Mouse (Mus musculus) midbrain, embryonic 15.5 days (tissue): Measurements from ENCODE around the gene Hexb. TPM values are rescaled to one million over a fixed set of nuclear protein-coding genes. Genes with fewer than 3 reads are reported as not detected.
"Not testable (repeated sequence)": the region's sequence is repeated elsewhere in the genome, so short reads cannot be mapped to it uniquely, and the experiment has no call there.

Experiments used
- ATAC-seq: fragments of 200-750 bp; cut with Nextera tagmentation; replicated peaks from 2 replicates; pipeline ENCODE4 v1.8.0; 2017; ENCODE audit warnings: moderate TSS enrichment
- H3K27ac ChIP-seq: fragments of 300-500 bp; sonication (generic); 2 replicates; pipeline ENCODE4 v1.5.1; 2015; ENCODE audit warnings: mild to moderate bottlenecking, inconsistent platforms
- H3K27me3 ChIP-seq: fragments of 300-500 bp; sonication (generic); replicated peaks from 2 replicates; pipeline ENCODE4 v1.6.1; 2015; ENCODE audit warnings: inconsistent platforms
- H3K36me3 ChIP-seq: fragments of 300-500 bp; sonication (generic); replicated peaks from 2 replicates; pipeline ENCODE4 v1.6.1; 2015; ENCODE audit warnings: inconsistent platforms
- H3K4me1 ChIP-seq: fragments of 300-500 bp; sonication (generic); 2 replicates; pipeline ENCODE4 v1.6.1; 2015; ENCODE audit warnings: inconsistent platforms
- H3K4me2 ChIP-seq: fragments of 300-500 bp; sonication (generic); 2 replicates; pipeline ENCODE4 v1.6.1; 2015; ENCODE audit warnings: inconsistent platforms, mild to moderate bottlenecking, moderate library complexity
- H3K4me3 ChIP-seq: fragments of 300-500 bp; sonication (generic); 2 replicates; pipeline ENCODE4 v1.5.1; 2015; ENCODE audit warnings: mild to moderate bottlenecking, inconsistent platforms
- H3K9ac ChIP-seq: fragments of 300-500 bp; sonication (generic); 2 replicates; pipeline ENCODE4 v1.6.1; 2015; ENCODE audit warnings: mild to moderate bottlenecking, inconsistent platforms
- H3K9me3 ChIP-seq: fragments of 300-500 bp; sonication (generic); 2 replicates; pipeline ENCODE4 v1.6.1; 2016; ENCODE audit warnings: inconsistent platforms
- WGBS: fragments of 180-500 bp; shearing (Covaris S2); methylation state at CpG from one replicate; pipeline ENCODE4 v1.1.7; 2015; ENCODE audit warnings: mixed read lengths; 5-methylcytosine and 5-hydroxymethylcytosine counted together
- polyA plus RNA-seq: library from polyadenylated mRNA; unstranded; fragments of >200 nt; fragmentation: Nextera tagmentation; extraction: Ambion mirVana; gene quantifications from 2 replicates; pipeline ENCODE4 v1.2.1, GENCODE M21; 2015

Gene Hexb
- polyA plus RNA-seq, 1 experiment from 2014 or later, result 35.8 TPM

GRCm38 (mm10) chr13:97145834-97146233 is 52.3 kb downstream of the Hexb start:
- H3K36me3 ChIP-seq, result peaks cover 31% of the 10 kb centered on the region
- H3K4me3 ChIP-seq, result no peak overlapping the region
- no peak overlapping the region for H3K4me2 ChIP-seq
- H3K9me3 ChIP-seq, result no peaks in the 10 kb centered on the region
- no peaks in the 10 kb centered on the region for H3K27me3 ChIP-seq
- WGBS, result 63% methylated on average over 4 of the region's 4 CpGs
- H3K9ac ChIP-seq, result no peak overlapping the region
- no peak overlapping the region for H3K27ac ChIP-seq
- H3K4me1 ChIP-seq, result no peaks in the 10 kb centered on the region
- no peak for ATAC-seq

GRCm38 (mm10) chr13:97142321-97142720 is 55.8 kb downstream of the Hexb start:
- H3K9me3 ChIP-seq, result no peaks in the 10 kb centered on the region
- H3K4me1 ChIP-seq, result peaks cover 8% of the 10 kb centered on the region
- whole genome bisulfite sequencing, result 86% methylated on average over 7 of the region's 7 CpGs
- no peak for ATAC-seq
- no peak overlapping the region for H3K9ac ChIP-seq
- H3K36me3 ChIP-seq, result peaks cover 13% of the 10 kb centered on the region
- H3K4me2 ChIP-seq, result no peak overlapping the region
- H3K27me3 ChIP-seq, result no peaks in the 10 kb centered on the region
- H3K4me3 ChIP-seq, result no peak overlapping the region
- no peak overlapping the region for H3K27ac ChIP-seq

DNA sequence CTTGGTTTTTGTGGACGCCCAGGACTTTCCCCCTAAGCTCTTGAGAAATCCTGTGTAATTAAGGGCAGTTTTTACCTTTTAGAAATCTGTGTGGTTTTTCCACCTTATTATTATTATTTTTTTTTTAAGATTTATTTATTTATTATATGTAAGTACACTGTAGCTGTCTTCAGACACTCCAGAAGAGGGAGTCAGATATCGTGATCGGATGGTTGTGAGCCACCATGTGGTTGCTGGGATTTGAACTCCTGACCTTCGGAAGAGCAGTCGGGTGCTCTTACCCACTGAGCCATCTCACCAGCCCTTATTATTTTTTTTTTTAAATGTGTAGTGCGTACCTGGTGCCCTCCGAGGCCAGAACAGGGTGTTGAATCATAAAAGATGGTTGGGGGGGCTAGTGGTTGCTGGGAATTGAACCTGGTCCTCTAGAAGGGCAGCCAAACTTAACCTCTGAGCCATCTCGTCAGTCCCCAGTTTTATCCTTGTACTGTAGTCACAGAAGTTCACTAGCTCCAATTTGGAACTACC is 59.7 kb downstream of the Hexb start:
- peak overlapping the region; percentile 95 for H3K9ac ChIP-seq
- H3K4me3 ChIP-seq, result peak overlapping the region; percentile 96
- H3K9me3 ChIP-seq, H3K36me3 ChIP-seq, H3K27me3 ChIP-seq: not testable (repeated sequence)
- peak overlapping the region; percentile 94 for H3K27ac ChIP-seq
- WGBS, result 33% methylated on average over 8 of the region's 8 CpGs
- peak; percentile 19; the same call in 1 of the 2 replicates for ATAC-seq
- H3K4me2 ChIP-seq, result peak overlapping the region; percentile 73
- peaks cover 15% of the 10 kb centered on the region for H3K4me1 ChIP-seq

GRCm38 (mm10) chr13:97137466-97138400 is 60.4 kb downstream of the Hexb start, which contains the start of the genes Gfm2 and Nsa2:
TSS of gene Gfm2 (plus strand) at chr13:97137937.
TSS of gene Nsa2 (minus strand) at chr13:97137937.
- WGBS, result under 1% methylated on average over 57 of the region's 57 CpGs
- Histone ChIP-seq H3K9me3 (no peaks in the 10 kb centered on the region), H3K4me1 (peaks cover 15% of the 10 kb centered on the region), H3K27me3 (no peaks in the 10 kb centered on the region), H3K9ac (peak within 1 kb of the TSS; percentile 95), H3K27ac (peak within 1 kb of the TSS; percentile 94), H3K4me3 (peak within 1 kb of the TSS; percentile 96), H3K4me2 (peak within 1 kb of the TSS; percentile 73), H3K36me3 (peaks cover 12% of the 10 kb centered on the region)
- ATAC-seq, result peak; percentile 99

DNA sequence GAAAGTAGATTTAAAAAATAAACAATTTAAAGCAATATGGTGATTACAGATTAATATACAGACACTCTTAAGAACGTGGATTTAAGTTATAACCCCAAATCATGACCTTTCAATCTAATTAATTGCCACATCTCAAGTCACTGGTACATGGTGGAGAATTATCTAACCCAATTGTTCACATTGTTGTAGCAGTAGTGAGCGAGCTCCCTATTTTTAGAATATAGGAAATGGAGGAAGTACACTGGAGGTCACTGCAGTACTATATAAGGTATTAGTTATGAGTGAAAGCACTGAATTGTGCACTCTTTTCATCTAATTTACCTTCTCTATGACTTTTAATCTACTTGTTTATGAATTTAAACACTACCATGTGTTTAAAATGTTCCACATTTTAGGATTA is 67.7 kb downstream of the Hexb start:
- peaks cover 29% of the 10 kb centered on the region for H3K36me3 ChIP-seq
- not testable (repeated sequence) for H3K9me3 ChIP-seq, H3K27me3 ChIP-seq, ATAC-seq, H3K27ac ChIP-seq, H3K4me3 ChIP-seq, H3K9ac ChIP-seq, H3K4me2 ChIP-seq, H3K4me1 ChIP-seq
- no CpG with 5 or more reads among the region's 2 CpGs for WGBS

DNA sequence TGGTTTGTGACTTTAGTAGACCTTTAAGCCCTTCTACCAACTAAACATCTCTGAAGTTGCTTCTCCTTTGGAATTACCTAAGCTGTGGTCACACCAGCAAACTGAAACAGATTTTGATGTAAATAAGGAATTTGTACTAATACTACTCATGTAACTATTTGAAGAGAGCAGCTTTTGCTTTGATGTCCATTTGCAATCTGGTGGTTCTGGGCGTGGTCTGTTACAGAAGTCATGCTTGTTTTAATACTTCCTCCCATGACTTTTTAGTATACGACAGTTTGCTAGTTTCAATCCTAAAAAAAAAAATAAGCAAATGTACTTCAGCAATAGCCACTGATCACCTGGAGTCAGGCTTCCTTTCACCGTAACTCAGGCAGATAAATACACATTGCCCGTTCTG is 68.5 kb downstream of the Hexb start:
- H3K36me3 ChIP-seq, result peaks cover 26% of the 10 kb centered on the region
- H3K4me1 ChIP-seq, H3K27me3 ChIP-seq, ATAC-seq, H3K9ac ChIP-seq, H3K4me2 ChIP-seq, H3K9me3 ChIP-seq, H3K27ac ChIP-seq, H3K4me3 ChIP-seq: not testable (repeated sequence)
- 88% methylated on average over 4 of the region's 4 CpGs for WGBS

Other genes with a start within 250 kb of the Hexb start
- gene 1700029F12Rik, start 164.0 kb downstream of the Hexb start, polyA plus RNA-seq, result not detected in 2 replicates
- 27.2 and 31.7 TPM in 2 replicates for gene Fam169a, start 131.1 kb downstream of the Hexb start, polyA plus RNA-seq
- 0.64 and 0.77 TPM in 2 replicates for gene Gm6169, start 99.1 kb downstream of the Hexb start, polyA plus RNA-seq
- 31.4 and 36.4 TPM in 2 replicates for gene Gfm2, start 60.4 kb downstream of the Hexb start, polyA plus RNA-seq
- gene Nsa2, start 60.4 kb downstream of the Hexb start, polyA plus RNA-seq, result 33.0 and 35.2 TPM in 2 replicates
- gene Enc1, start 42.7 kb upstream of the Hexb start, polyA plus RNA-seq, result 76.1 and 81.9 TPM in 2 replicates